Comparison of ENCODE assay signal across 19 mouse cellular contexts in genomic region chr7:46676808-46677360, GRCm38 (mm10). TPM values are rescaled to one million over a fixed set of nuclear protein-coding genes. Genes with fewer than 3 reads are reported as not detected.
DNase-seq lines count a peak whose midpoint lies in the region; ATAC-seq and TF ChIP-seq lines count a peak whose summit lies in the region.
"Had no signal": no experiment of that assay in that cellular context is flagged by ENCODE, and none has a peak within 500 bp of the region (broad histone marks: within the 10 kb centered on the region; RNA-seq: fewer than 3 reads in every experiment).

No protein-coding gene starts in this region.

- DNase-seq in kidney, postnatal 0 days (ENCODE audit: low spot score), result peak; percentile 50
- DNase-seq in kidney, adult 18-20 months, result no peak
- DNase-seq in Muller cell, postnatal 12 days (ENCODE audit: inconsistent ontology term), result peak; percentile 69
- peak; percentile 72 for DNase-seq in cerebellum, adult 11-12 months
- DNase-seq in cerebellum, postnatal 25 days, result peak; percentile 53 to 69
- DNase-seq in frontal cortex, postnatal 25 days (ENCODE audit: low spot score in 2 of 2), result no peak
- no peak for DNase-seq in retina, postnatal 1 day
- no peak for DNase-seq in natural killer cell, adult 2 months (ENCODE audit: low spot score in 2 of 2)
- DNase-seq: kidney, adult 11 months; liver; liver, postnatal 0 days; lung, postnatal 14 days; spleen, adult 18-20 months had no signal

- no peak overlapping the region for H3K4me3 ChIP-seq in kidney, postnatal 0 days (replicated peaks; ENCODE audit: low read depth, low read length)
- H3K4me3 ChIP-seq: embryonic facial prominence, embryonic 12.5 days; forebrain, embryonic 15.5 days; heart, embryonic 15.5 days; megakaryocyte, embryonic 14.5 days; myocyte; stomach, embryonic 15.5 days had no signal

- 36% methylated on average over 5 of the region's 5 CpGs for WGBS in kidney, postnatal 0 days

- no peak overlapping the region for H3K4me2 ChIP-seq in kidney, postnatal 0 days (ENCODE audit: low read length)
- H3K4me2 ChIP-seq: embryonic facial prominence, embryonic 12.5 days; forebrain, embryonic 15.5 days; heart, embryonic 15.5 days; stomach, embryonic 15.5 days had no signal

- H3K27me3 ChIP-seq in kidney, postnatal 0 days (ENCODE audit: insufficient read depth, low read length), result no peaks in the 10 kb centered on the region
- H3K27me3 ChIP-seq: forebrain, embryonic 15.5 days; stomach, embryonic 15.5 days had no signal

- no peaks in the 10 kb centered on the region for H3K36me3 ChIP-seq in kidney, postnatal 0 days (ENCODE audit: insufficient read depth, low read length)
- H3K36me3 ChIP-seq: embryonic facial prominence, embryonic 12.5 days; forebrain, embryonic 15.5 days; heart, embryonic 15.5 days; stomach, embryonic 15.5 days had no signal

- no peak overlapping the region for H3K9ac ChIP-seq in kidney, postnatal 0 days (ENCODE audit: low read depth, low read length)
- H3K9ac ChIP-seq: embryonic facial prominence, embryonic 12.5 days; forebrain, embryonic 15.5 days; heart, embryonic 15.5 days; liver, postnatal 0 days; stomach, embryonic 15.5 days had no signal

- no peak for TF ChIP-seq CTCF in kidney, postnatal 0 days (IDR thresholded peaks at IDR 0.05; ENCODE audit: low read depth)

- H3K4me1 ChIP-seq in kidney, postnatal 0 days (replicated peaks; ENCODE audit: insufficient read depth, low read length), result no peaks in the 10 kb centered on the region
- H3K4me1 ChIP-seq: forebrain, embryonic 15.5 days; heart, embryonic 15.5 days; stomach, embryonic 15.5 days had no signal

- ATAC-seq in kidney, postnatal 0 days (replicated peaks; ENCODE audit: low FRiP score, low read depth), result no peak
- ATAC-seq: forebrain, embryonic 15.5 days; liver, postnatal 0 days had no signal

- H3K27ac ChIP-seq in kidney, postnatal 0 days, result no peak overlapping the region
- H3K27ac ChIP-seq: embryonic facial prominence, embryonic 12.5 days; forebrain, embryonic 15.5 days; heart, embryonic 15.5 days; stomach, embryonic 15.5 days had no signal

- no peaks in the 10 kb centered on the region for H3K9me3 ChIP-seq in kidney, postnatal 0 days (replicated peaks; ENCODE audit: low read length)
- H3K9me3 ChIP-seq: embryonic facial prominence, embryonic 12.5 days; forebrain, embryonic 15.5 days; heart, embryonic 15.5 days; stomach, embryonic 15.5 days had no signal

RNA-seq across cellular contexts. Expression of gene Tph1, which starts 4.5 kb away (rescaled TPM):
- polyA plus RNA-seq in kidney, postnatal 0 days (2015; fragmentation: Nextera tagmentation; extraction: Ambion mirVana), result 1.3 and 2.2 TPM in 2 replicates
- polyA plus RNA-seq: liver, postnatal 0 days had no signal

RNA-seq across cellular contexts. Expression of gene Saal1, which starts 33.6 kb away (rescaled TPM):
- 20.3 and 23.1 TPM in 2 replicates for polyA plus RNA-seq in kidney, postnatal 0 days (2015; fragmentation: Nextera tagmentation; extraction: Ambion mirVana)

RNA-seq across cellular contexts. Expression of gene Sergef, which starts 37.3 kb away (rescaled TPM):
- polyA plus RNA-seq in kidney, postnatal 0 days (2015; fragmentation: Nextera tagmentation; extraction: Ambion mirVana), result 15.5 and 17.2 TPM in 2 replicates

RNA-seq across cellular contexts. Expression of gene Saa3, which starts 38.6 kb away (rescaled TPM):
- 0.32 and 0.49 TPM in 2 replicates for polyA plus RNA-seq in kidney, postnatal 0 days (2015; fragmentation: Nextera tagmentation; extraction: Ambion mirVana)
- polyA plus RNA-seq: forebrain, embryonic 15.5 days had no signal

RNA-seq across cellular contexts. Expression of gene Saa4, which starts 55.5 kb away (rescaled TPM):
- not detected in 2 replicates for polyA plus RNA-seq in kidney, postnatal 0 days (2015; fragmentation: Nextera tagmentation; extraction: Ambion mirVana)
- polyA plus RNA-seq: embryonic facial prominence, embryonic 12.5 days; forebrain, embryonic 15.5 days; heart, embryonic 15.5 days; myocyte had no signal

Comparison
In these comparisons a context has a peak if more than half of its experiments do, and no peak if none do; other contexts are left out.
1. DNase-seq: peak in kidney, postnatal 0 days (single experiment), Muller cell, postnatal 12 days (single experiment), cerebellum, adult 11-12 months (single experiment) and cerebellum, postnatal 25 days (2 of 2); none in kidney, adult 18-20 months (single experiment), frontal cortex, postnatal 25 days (0 of 2), retina, postnatal 1 day (single experiment) and natural killer cell, adult 2 months (0 of 2).